Mouse (Mus musculus) left cerebral cortex, postnatal 14 days (tissue): Measurements from ENCODE around the gene Cavin2. TPM values are rescaled to one million over a fixed set of nuclear protein-coding genes. Genes with fewer than 3 reads are reported as not detected.

Experiments
- DNase-seq, 2 experiments: peaks; one replicate each; pipeline ENCODE4 v3.0.0; 2021 to 2022; ENCODE audit warnings: low spot score in 2 of 2, mixed read lengths in 1 of 2
- intact Hi-C: fragments of 180-260 bp; cut with DNase I; formaldehyde crosslinking; loops from one replicate; pipeline ENCODE4 v1.15.1; 2025
- long read RNA-seq, 2 experiments: library from polyadenylated mRNA; stranded (forward); transcript quantifications; one replicate each; pipeline ENCODE4 v2.0.0; 2021
- total RNA-seq, 2 experiments: library from RNA; stranded (reverse); gene quantifications; 2 replicates each; pipeline ENCODE4 v1.2.3; 2021

The Cavin2 gene
- total RNA-seq, result 1 to 10 TPM; 7.1 to 8.8 TPM
- long read RNA-seq, experiment 1, transcript Cavin2-201 (2 exons, 3,055 nt), result major isoform, 6 of 13 reads
- long read RNA-seq, experiment 1, partial matches to known transcripts, result 7 of 13 reads
- long read RNA-seq, experiment 1, other reads (novel, unspliced or antisense), result 0 of 13 reads
- long read RNA-seq, experiment 2, transcript Cavin2-201 (2 exons, 3,055 nt), result major isoform, 25 of 32 reads
- long read RNA-seq, experiment 2, partial matches to known transcripts, result 7 of 32 reads
- long read RNA-seq, experiment 2, other reads (novel, unspliced or antisense), result 0 of 32 reads

- intact Hi-C loops, result no loop called here
- DNase-seq, result no peak
Observed at GRCm38 (mm10) chr1:51288755-51289619, at the start of gene Cavin2. Cavin2 (plus strand) TSS chr1:51289126.

- intact Hi-C loops, result no loop called here
- DNase-seq, result no peak
Observed at GRCm38 (mm10) chr1:51241311-51241986, 47.5 kb upstream of the Cavin2 start.

GRCm38 (mm10) chr1:51243294-51243693 is 45.6 kb upstream of the Cavin2 start:
- peak; percentile 10 to 42 for DNase-seq
- intact Hi-C loops, result no loop called here

- DNase-seq, result no peak
- intact Hi-C loops, result no loop called here
Observed at GRCm38 (mm10) chr1:51243869-51244268, 45.1 kb upstream of the Cavin2 start.

- no peak for DNase-seq
- intact Hi-C loops, result no loop called here
Observed at GRCm38 (mm10) chr1:51245381-51245780, 43.5 kb upstream of the Cavin2 start.

GRCm38 (mm10) chr1:51250302-51250701 is 38.6 kb upstream of the Cavin2 start:
- intact Hi-C loops, result no loop called here
- DNase-seq, result peak in 1 of 2 experiments; percentile 23

GRCm38 (mm10) chr1:51265118-51265800 is 23.7 kb upstream of the Cavin2 start:
- DNase-seq, result no peak

GRCm38 (mm10) chr1:51265926-51266325 is 23.0 kb upstream of the Cavin2 start:
- no peak for DNase-seq
- intact Hi-C loops, result loop anchor here (10.0 kb wide), 1 partner anchor 301 kb away; no protein-coding TSS in a partner anchor

More at GRCm38 (mm10) chr1:51265118-51265800, 23.7 kb upstream of the Cavin2 start:
- intact Hi-C loops, result loop anchor here (10.0 kb wide), 1 partner anchor 300 kb away; no protein-coding TSS in a partner anchor

- intact Hi-C loops, result loop anchor here (10.0 kb wide), 1 partner anchor 302 kb away; no protein-coding TSS in a partner anchor
Observed at GRCm38 (mm10) chr1:51267125-51267524, 21.8 kb upstream of the Cavin2 start.

GRCm38 (mm10) chr1:51268225-51268624 is 20.7 kb upstream of the Cavin2 start:
- intact Hi-C loops, result loop anchor here (10.0 kb wide), 1 partner anchor 303 kb away; no protein-coding TSS in a partner anchor
- DNase-seq, result no peak

More at GRCm38 (mm10) chr1:51267125-51267524, 21.8 kb upstream of the Cavin2 start:
- DNase-seq, result peak; percentile 47 to 52

- intact Hi-C loops, result no loop called here
- DNase-seq, result no peak
Observed at GRCm38 (mm10) chr1:51270196-51270935, 18.6 kb upstream of the Cavin2 start.

- DNase-seq, result no peak
- intact Hi-C loops, result no loop called here
Observed at GRCm38 (mm10) chr1:51271845-51272244, 17.1 kb upstream of the Cavin2 start.

GRCm38 (mm10) chr1:51272583-51273201 is 16.2 kb upstream of the Cavin2 start:
- intact Hi-C loops, result no loop called here
- no peak for DNase-seq

GRCm38 (mm10) chr1:51277879-51278567 is 10.9 kb upstream of the Cavin2 start:
- DNase-seq, result no peak
- intact Hi-C loops, result no loop called here

GRCm38 (mm10) chr1:51288201-51288600 is 725 bp upstream of the Cavin2 start:
- intact Hi-C loops, result no loop called here

GRCm38 (mm10) chr1:51289620-51290445 is 907 bp downstream of the Cavin2 start:
- intact Hi-C loops, result no loop called here
- DNase-seq, result no peak

More at GRCm38 (mm10) chr1:51288201-51288600, 725 bp upstream of the Cavin2 start:
- DNase-seq, result no peak

GRCm38 (mm10) chr1:51290634-51291033 is 1.7 kb downstream of the Cavin2 start:
- intact Hi-C loops, result no loop called here
- no peak for DNase-seq
